Mouse (Mus musculus) embryonic facial prominence, embryonic 13.5 days (tissue): ENCODE measurements around the gene Gnb2. TPM values are rescaled to one million over a fixed set of nuclear protein-coding genes. Genes with fewer than 3 reads are reported as not detected.
A peak's percentile ranks its signal among the peaks of the same experiment; 100 is the strongest.

Experiments used
- ATAC-seq: fragments of 200-750 bp; cut with Nextera tagmentation; 2 replicates; pipeline ENCODE4 v1.8.0; 2017; ENCODE audit warnings: low read depth; ENCODE audit not compliant: insufficient number of reproducible peaks, insufficient read depth, low FRiP score, low TSS enrichment
- H3K27ac ChIP-seq: fragments of 300-500 bp; sonication (generic); 2 replicates; pipeline ENCODE4 v1.5.1; 2015; ENCODE audit warnings: moderate library complexity, mild to moderate bottlenecking, inconsistent platforms
- H3K27me3 ChIP-seq: fragments of 300-500 bp; sonication (generic); 2 replicates; pipeline ENCODE4 v1.6.1; 2015; ENCODE audit warnings: mild to moderate bottlenecking, inconsistent platforms
- H3K36me3 ChIP-seq: fragments of 300-500 bp; sonication (generic); 2 replicates; pipeline ENCODE4 v1.6.1; 2015; ENCODE audit warnings: mild to moderate bottlenecking, inconsistent platforms
- H3K4me1 ChIP-seq: fragments of 300-500 bp; sonication (generic); 2 replicates; pipeline ENCODE4 v1.6.1; 2015; ENCODE audit warnings: inconsistent platforms
- H3K4me2 ChIP-seq: fragments of 300-500 bp; sonication (generic); 2 replicates; pipeline ENCODE4 v1.6.1; 2015; ENCODE audit warnings: moderate library complexity, mild to moderate bottlenecking, inconsistent platforms
- H3K4me3 ChIP-seq: fragments of 300-500 bp; sonication (generic); 2 replicates; pipeline ENCODE4 v1.5.1; 2015; ENCODE audit warnings: mild to moderate bottlenecking, inconsistent platforms
- H3K9ac ChIP-seq: fragments of 300-500 bp; sonication (generic); 2 replicates; pipeline ENCODE4 v1.6.1; 2015; ENCODE audit warnings: mild to moderate bottlenecking, inconsistent platforms
- H3K9me3 ChIP-seq: fragments of 300-500 bp; sonication (generic); 2 replicates; pipeline ENCODE4 v1.6.1; 2016; ENCODE audit warnings: inconsistent platforms
- whole genome bisulfite sequencing: fragments of 180-500 bp; shearing (Covaris S2); methylation state at CpG from one replicate; pipeline ENCODE4 v1.1.7; 2015; ENCODE audit warnings: mixed read lengths; 5-methylcytosine and 5-hydroxymethylcytosine counted together
- polyA plus RNA-seq: library from polyadenylated mRNA; unstranded; fragments of >200 nt; fragmentation: Nextera tagmentation; extraction: Ambion mirVana; gene quantifications from 2 replicates; pipeline ENCODE4 v1.2.1, GENCODE M21; 2015

The Gnb2 gene
- polyA plus RNA-seq, 1 experiment from 2014 or later: 396 TPM

DNA sequence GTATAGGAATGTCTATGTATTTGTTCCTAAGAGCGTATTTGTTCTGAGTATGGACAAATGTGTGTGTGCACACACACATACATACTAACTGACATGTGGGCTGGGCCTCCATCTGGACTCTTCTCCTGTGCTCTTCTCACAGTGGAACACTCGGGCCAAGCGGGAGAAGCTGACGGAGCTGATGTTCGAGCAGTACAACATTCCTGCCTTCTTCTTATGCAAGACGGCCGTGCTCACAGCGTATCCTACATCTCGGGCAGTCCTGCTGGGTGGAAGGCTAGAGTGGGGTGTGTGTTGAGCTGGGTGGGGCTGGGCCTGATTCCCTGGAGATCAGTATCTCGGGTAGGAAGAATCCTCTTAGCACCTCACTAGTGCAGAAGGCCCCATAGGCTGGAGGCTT is 29.7 kb upstream of the Gnb2 start:
- Histone ChIP-seq H3K9ac (no peak overlapping the region), H3K27ac (no peak overlapping the region), H3K4me1 (no peaks in the 10 kb centered on the region), H3K27me3 (no peaks in the 10 kb centered on the region), H3K36me3 (no peaks in the 10 kb centered on the region), H3K9me3 (no peaks in the 10 kb centered on the region), H3K4me2 (no peak overlapping the region), H3K4me3 (no peak overlapping the region)
- 75% methylated on average over 10 of the region's 10 CpGs for WGBS
- no peak for ATAC-seq

DNA sequence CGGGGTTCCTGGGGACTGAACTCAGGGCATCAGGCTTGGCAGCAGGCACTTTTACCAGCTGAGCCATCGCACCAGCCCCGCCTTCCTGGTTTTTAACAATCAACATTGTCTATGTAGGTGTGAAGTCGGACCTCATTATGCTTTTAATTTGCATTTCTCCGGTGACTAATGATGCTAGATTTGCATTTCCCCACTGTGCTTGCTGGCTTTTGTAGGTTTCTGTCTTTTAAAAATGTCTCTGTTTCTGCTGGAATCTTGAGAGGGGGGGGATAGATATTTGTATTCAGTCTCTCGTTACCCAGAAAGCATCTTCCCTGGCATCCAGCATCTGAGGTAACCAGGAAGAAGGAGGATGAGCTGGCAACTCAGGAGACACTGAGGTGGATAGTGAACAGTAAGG is 28.2 kb upstream of the Gnb2 start:
- no peaks in the 10 kb centered on the region for H3K9me3 ChIP-seq
- 76% methylated on average over 6 of the region's 6 CpGs for WGBS
- no peak overlapping the region for H3K9ac ChIP-seq
- H3K27ac ChIP-seq: no peak overlapping the region
- H3K4me3 ChIP-seq: no peak overlapping the region
- ATAC-seq: no peak
- no peaks in the 10 kb centered on the region for H3K36me3 ChIP-seq
- H3K27me3 ChIP-seq: no peaks in the 10 kb centered on the region
- no peak overlapping the region for H3K4me2 ChIP-seq
- H3K4me1 ChIP-seq: no peaks in the 10 kb centered on the region

DNA sequence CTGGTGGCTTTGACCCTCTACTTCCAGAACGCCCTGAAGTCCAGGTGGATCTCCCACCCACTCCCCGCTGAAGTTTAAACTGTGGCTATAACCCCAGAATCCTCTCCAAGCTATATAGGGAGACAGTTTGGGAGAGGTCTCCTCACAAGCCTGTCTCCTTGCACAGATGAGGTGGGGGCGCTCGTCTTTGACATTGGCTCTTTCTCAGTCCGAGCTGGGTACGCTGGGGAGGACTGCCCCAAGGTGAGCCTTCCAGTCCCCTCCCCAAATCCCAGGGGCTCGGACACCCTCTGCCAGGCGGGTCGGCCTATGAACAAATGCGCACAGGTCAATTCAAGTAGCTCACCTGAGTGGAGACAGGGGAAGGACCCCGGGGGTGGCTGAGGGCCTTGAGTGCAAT is 20.6 kb upstream of the Gnb2 start:
- H3K4me1 ChIP-seq: peaks cover 7% of the 10 kb centered on the region; the same call in 1 of the 2 replicates
- no peak overlapping the region for H3K9ac ChIP-seq
- H3K4me3 ChIP-seq: no peak overlapping the region
- H3K27me3 ChIP-seq: peaks cover 20% of the 10 kb centered on the region
- 0 out of 2 replicates have a peak overlapping the region, but pooled peaks have one; percentile 58 for H3K4me2 ChIP-seq
- H3K36me3 ChIP-seq: no peaks in the 10 kb centered on the region
- no peaks in the 10 kb centered on the region for H3K9me3 ChIP-seq
- no peak overlapping the region for H3K27ac ChIP-seq
- WGBS: 49% methylated on average over 11 of the region's 11 CpGs
- ATAC-seq: no peak

DNA sequence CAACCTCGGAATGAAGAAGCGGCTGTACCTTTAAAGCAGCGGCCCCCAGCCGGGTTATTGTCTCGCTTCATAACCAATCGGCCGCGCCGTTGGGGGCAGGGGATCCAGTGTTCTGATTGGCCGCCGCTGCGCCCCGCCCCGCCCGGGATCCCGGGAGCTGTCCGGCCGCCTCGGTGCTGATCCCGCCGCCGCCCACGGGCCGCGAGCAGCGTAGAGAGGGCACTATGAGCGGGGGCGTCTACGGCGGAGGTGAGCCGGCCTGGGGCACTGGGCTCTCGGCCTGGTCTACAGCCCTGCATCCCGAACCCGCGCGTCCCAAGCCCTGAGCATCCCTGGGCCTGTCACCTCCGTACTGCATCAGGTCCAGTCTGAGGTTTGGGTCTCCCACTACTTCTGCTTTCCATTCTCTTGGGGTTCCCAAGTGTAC is 20.1 kb upstream of the Gnb2 start, which contains the start of gene Actl6b:
Actl6b (plus strand) TSS at position 107 of the 427 bp plus-strand sequence.
- Histone ChIP-seq H3K4me3 (peak within 1 kb of the TSS; percentile 31), H3K4me1 (peaks cover 7% of the 10 kb centered on the region; the same call in 1 of the 2 replicates), H3K9me3 (no peaks in the 10 kb centered on the region), H3K36me3 (no peaks in the 10 kb centered on the region), H3K4me2 (peak within 1 kb of the TSS; percentile 58), H3K9ac (no peak within 1 kb of the TSS), H3K27ac (no peak within 1 kb of the TSS), H3K27me3 (peaks cover 20% of the 10 kb centered on the region)
- ATAC-seq: peak; percentile 76
- WGBS: under 1% methylated on average over 37 of the region's 37 CpGs

GRCm38 (mm10) chr5:137553000-137553399 is 19.7 kb upstream of the Gnb2 start:
- Histone ChIP-seq H3K36me3 (no peaks in the 10 kb centered on the region), H3K27ac (no peak overlapping the region), H3K9me3 (no peaks in the 10 kb centered on the region), H3K4me2 (peak overlapping the region; percentile 58), H3K27me3 (peaks cover 20% of the 10 kb centered on the region), H3K4me3 (peak overlapping the region; percentile 31), H3K9ac (no peak overlapping the region), H3K4me1 (peaks cover 7% of the 10 kb centered on the region; the same call in 1 of the 2 replicates)
- no peak for ATAC-seq
- WGBS: 29% methylated on average over 6 of the region's 6 CpGs

DNA sequence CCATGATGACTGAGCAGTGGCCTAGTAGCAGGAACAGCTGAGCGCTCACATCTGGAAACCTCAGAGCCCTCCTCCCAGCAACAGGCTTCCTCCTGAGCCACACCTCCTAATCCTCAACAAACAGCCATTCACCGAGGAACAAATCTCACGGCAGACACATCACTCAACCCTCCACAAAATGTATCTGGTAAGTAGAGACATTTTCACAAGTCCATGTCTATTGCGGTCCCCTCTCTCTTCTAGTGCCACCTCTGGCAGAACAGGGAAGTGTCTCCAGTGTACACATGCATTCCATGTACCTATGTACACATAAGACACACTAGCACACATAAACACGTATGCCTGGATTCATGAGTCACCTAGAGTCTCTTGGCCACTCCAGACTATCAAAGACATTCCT is 17.8 kb upstream of the Gnb2 start:
- no peak overlapping the region for H3K9ac ChIP-seq
- peaks cover 7% of the 10 kb centered on the region; the same call in 1 of the 2 replicates for H3K4me1 ChIP-seq
- ATAC-seq: no peak
- H3K4me2 ChIP-seq: no peak overlapping the region
- 70% methylated on average over 5 of the region's 5 CpGs for WGBS
- H3K9me3 ChIP-seq: no peaks in the 10 kb centered on the region
- H3K27me3 ChIP-seq: peaks cover 20% of the 10 kb centered on the region
- no peak overlapping the region for H3K27ac ChIP-seq
- H3K36me3 ChIP-seq: no peaks in the 10 kb centered on the region
- H3K4me3 ChIP-seq: no peak overlapping the region

DNA sequence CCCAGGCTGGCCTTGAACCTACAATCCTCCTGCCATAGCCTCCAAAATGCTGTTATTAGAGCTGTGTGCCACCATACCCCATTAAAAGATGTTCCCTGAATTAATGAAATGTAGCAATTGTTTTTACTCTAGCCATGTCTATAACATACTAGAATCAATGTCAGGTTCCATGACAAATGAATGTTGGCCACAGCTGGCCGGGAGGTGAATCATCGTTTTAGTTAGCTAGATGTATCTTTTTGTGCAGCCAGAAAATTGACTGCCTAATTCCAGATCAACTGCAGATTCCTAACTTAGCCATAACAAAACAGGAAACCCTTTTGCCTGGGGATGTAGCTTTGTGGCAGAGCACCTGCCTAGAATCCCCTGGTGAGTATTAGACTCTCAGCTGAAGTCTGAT is 16.5 kb upstream of the Gnb2 start:
- Histone ChIP-seq H3K4me3 (no peak overlapping the region), H3K27ac (no peak overlapping the region), H3K9ac (no peak overlapping the region), H3K4me2 (no peak overlapping the region), H3K4me1 (peaks cover 7% of the 10 kb centered on the region; the same call in 1 of the 2 replicates), H3K36me3 (no peaks in the 10 kb centered on the region), H3K9me3 (no peaks in the 10 kb centered on the region), H3K27me3 (peaks cover 16% of the 10 kb centered on the region)
- whole genome bisulfite sequencing: 83% methylated on average over 2 of the region's 2 CpGs
- ATAC-seq: no peak

- Histone ChIP-seq H3K36me3 (no peaks in the 10 kb centered on the region), H3K9ac (no peak overlapping the region), H3K27ac (no peak overlapping the region), H3K9me3 (no peaks in the 10 kb centered on the region), H3K4me2 (no peak overlapping the region), H3K27me3 (no peaks in the 10 kb centered on the region), H3K4me1 (no peaks in the 10 kb centered on the region), H3K4me3 (no peak overlapping the region)
- WGBS: 72% methylated on average over 4 of the region's 4 CpGs
- ATAC-seq: no peak
Measured at GRCm38 (mm10) chr5:137545596-137545995, 12.3 kb upstream of the Gnb2 start.

- no peak overlapping the region for H3K4me3 ChIP-seq
- no peak overlapping the region for H3K4me2 ChIP-seq
- H3K27ac ChIP-seq: no peak overlapping the region
- WGBS: 64% methylated on average over 6 of the region's 6 CpGs
- H3K4me1 ChIP-seq: no peaks in the 10 kb centered on the region
- H3K36me3 ChIP-seq: no peaks in the 10 kb centered on the region
- H3K27me3 ChIP-seq: no peaks in the 10 kb centered on the region
- H3K9me3 ChIP-seq: no peaks in the 10 kb centered on the region
- ATAC-seq: no peak
- H3K9ac ChIP-seq: no peak overlapping the region
Measured at GRCm38 (mm10) chr5:137544926-137545325, 11.6 kb upstream of the Gnb2 start.

DNA sequence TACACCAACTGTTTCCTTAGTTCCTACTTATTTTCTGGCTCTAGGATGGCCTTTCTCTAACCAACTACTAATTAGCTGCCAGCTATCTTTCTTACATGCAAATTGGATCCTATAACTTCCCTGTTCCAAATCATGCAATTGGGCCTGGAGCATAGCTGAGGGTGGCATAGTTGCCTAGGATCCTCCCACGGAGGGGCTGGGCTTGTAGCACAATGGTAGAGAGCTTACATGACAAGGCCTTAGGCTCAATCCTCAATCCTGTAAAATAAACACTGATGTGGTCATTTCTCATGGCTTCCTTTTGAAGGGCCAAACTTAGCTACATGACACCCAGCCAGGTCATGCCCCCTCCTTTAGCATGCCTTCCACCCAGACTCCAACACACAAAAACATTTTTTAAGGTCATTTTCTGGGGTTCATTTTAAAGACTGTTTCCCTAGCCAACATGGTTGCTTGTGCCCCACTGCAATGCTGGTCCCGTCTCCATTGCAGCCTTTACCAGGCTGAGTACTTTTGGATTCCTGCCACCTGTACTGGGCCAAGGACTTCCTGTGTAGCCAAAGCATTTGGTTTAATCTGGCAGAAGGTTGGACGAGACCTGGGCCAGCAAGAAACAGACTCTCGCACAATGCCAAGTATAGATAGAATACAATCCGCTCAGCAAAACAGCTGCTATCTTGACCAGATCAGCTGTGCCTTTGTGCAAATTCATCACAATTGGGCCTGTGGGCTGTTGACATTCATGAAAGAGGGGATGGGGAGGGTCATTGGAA is 8.6 kb upstream of the Gnb2 start:
- Histone ChIP-seq H3K9me3 (no peaks in the 10 kb centered on the region), H3K4me3 (no peak overlapping the region), H3K4me2 (no peak overlapping the region), H3K27ac (no peak overlapping the region), H3K27me3 (no peaks in the 10 kb centered on the region), H3K9ac (no peak overlapping the region), H3K4me1 (0 out of 2 replicates have a peak, but pooled peaks cover 3% of the 10 kb centered on the region), H3K36me3 (no peaks in the 10 kb centered on the region)
- ATAC-seq: no peak
- WGBS: 75% methylated on average over 5 of the region's 5 CpGs

GRCm38 (mm10) chr5:137540991-137541390 is 7.7 kb upstream of the Gnb2 start:
- Histone ChIP-seq H3K9ac (no peak overlapping the region), H3K4me3 (no peak overlapping the region), H3K36me3 (no peaks in the 10 kb centered on the region), H3K27me3 (no peaks in the 10 kb centered on the region), H3K4me2 (no peak overlapping the region), H3K9me3 (no peaks in the 10 kb centered on the region), H3K27ac (no peak overlapping the region), H3K4me1 (0 out of 2 replicates have a peak, but pooled peaks cover 3% of the 10 kb centered on the region)
- no peak for ATAC-seq
- WGBS: 74% methylated on average over 6 of the region's 6 CpGs

- Histone ChIP-seq H3K4me1 (0 out of 2 replicates have a peak, but pooled peaks cover 3% of the 10 kb centered on the region), H3K36me3 (no peaks in the 10 kb centered on the region), H3K27ac (no peak overlapping the region), H3K9me3 (no peaks in the 10 kb centered on the region), H3K4me3 (no peak overlapping the region), H3K9ac (no peak overlapping the region), H3K4me2 (no peak overlapping the region), H3K27me3 (no peaks in the 10 kb centered on the region)
- WGBS: 61% methylated on average over 7 of the region's 7 CpGs
- ATAC-seq: no peak
Measured at GRCm38 (mm10) chr5:137539291-137539801, 6.0 kb upstream of the Gnb2 start.
